Mouse (Mus musculus): Measurements from ENCODE around the gene Purb.
"Not testable (repeated sequence)": the region's sequence is repeated elsewhere in the genome, so short reads cannot be mapped to it uniquely, and the experiment has no call there.

The Purb gene

GRCm38 (mm10) chr11:6484244-6484959 is 8.7 kb upstream of the Purb start:
- DNase-seq = no peak

- no peak for DNase-seq
Measured at GRCm38 (mm10) chr11:6483103-6483502, 7.4 kb upstream of the Purb start.

- no peak for DNase-seq
Measured at GRCm38 (mm10) chr11:6481669-6482185, 6.0 kb upstream of the Purb start.

GRCm38 (mm10) chr11:6480681-6481405 is 5.1 kb upstream of the Purb start:
- DNase-seq = no peak

GRCm38 (mm10) chr11:6480191-6480590 is 4.5 kb upstream of the Purb start:
- DNase-seq = no peak

GRCm38 (mm10) chr11:6479231-6479630 is 3.5 kb upstream of the Purb start:
- no peak for DNase-seq

GRCm38 (mm10) chr11:6477350-6477749 is 1.6 kb upstream of the Purb start:
- no peak for DNase-seq

GRCm38 (mm10) chr11:6476876-6477275 is 1.2 kb upstream of the Purb start:
- no peak for DNase-seq

- DNase-seq = peak; percentile 50 to 61
Measured at GRCm38 (mm10) chr11:6474874-6475731, 614 bp downstream of the Purb start.

GRCm38 (mm10) chr11:6474381-6474780 is 1.3 kb downstream of the Purb start:
- DNase-seq = no peak

- DNase-seq = no peak
Measured at GRCm38 (mm10) chr11:6472076-6472475, 3.6 kb downstream of the Purb start.

- DNase-seq = no peak
Measured at GRCm38 (mm10) chr11:6471493-6471892, 4.2 kb downstream of the Purb start.

- no peak for DNase-seq
Measured at GRCm38 (mm10) chr11:6471054-6471453, 4.7 kb downstream of the Purb start.

- DNase-seq = no peak
Measured at GRCm38 (mm10) chr11:6468541-6468940, 7.2 kb downstream of the Purb start.

- DNase-seq = peak; percentile 24 to 39
Measured at GRCm38 (mm10) chr11:6465122-6465521, 10.6 kb downstream of the Purb start.

- no peak for DNase-seq
Measured at GRCm38 (mm10) chr11:6463159-6463837, 12.4 kb downstream of the Purb start.

GRCm38 (mm10) chr11:6456083-6456482 is 19.6 kb downstream of the Purb start:
- DNase-seq = no peak

GRCm38 (mm10) chr11:6448155-6448554 is 27.6 kb downstream of the Purb start:
- not testable (repeated sequence) for DNase-seq

GRCm38 (mm10) chr11:6447493-6447892 is 28.2 kb downstream of the Purb start:
- no peak for DNase-seq

- DNase-seq = no peak
Measured at GRCm38 (mm10) chr11:6445951-6446350, 29.8 kb downstream of the Purb start.

- no peak for DNase-seq
Measured at GRCm38 (mm10) chr11:6445441-6445840, 30.3 kb downstream of the Purb start.

GRCm38 (mm10) chr11:6444077-6444853 is 31.5 kb downstream of the Purb start, which contains the start of gene H2afv:
Gene H2afv (minus strand): TSS chr11:6444443.
- DNase-seq = peak; percentile 97 to 99
